Mouse (Mus musculus) v-Abl transformed pro-B cells (cell line): Measurements from ENCODE around the gene Hyal2.

ENCODE experiments used
- in situ Hi-C, 2 experiments: fragments of 400-800 bp; cut with MboI; formaldehyde crosslinking; loops; one replicate each; pipeline ENCODE4 v1.15.1; 2025; ENCODE audit not compliant: unreplicated experiment in 2 of 2

The Hyal2 gene

GRCm38 (mm10) chr9:107556346-107556745 is 11.4 kb upstream of the Hyal2 start:
- in situ Hi-C loops: loop anchor here in 1 of 2 experiments (25.0 kb wide), 1 partner anchor 1369 kb away; the partner anchor contains the start of gene Ppm1m

- in situ Hi-C loops: loop anchor here in 1 of 2 experiments (25.0 kb wide), 1 partner anchor 1376 kb away; the partner anchor contains the start of gene Ppm1m
Observed at GRCm38 (mm10) chr9:107563029-107563581, 4.6 kb upstream of the Hyal2 start, which contains the start of gene Tusc2. TSS of gene Tusc2 (plus strand) at chr9:107563255.

- in situ Hi-C loops: loop anchor here in 1 of 2 experiments (25.0 kb wide), 1 partner anchor 1378 kb away; the partner anchor contains the start of gene Ppm1m
Observed at GRCm38 (mm10) chr9:107565556-107565955, 2.2 kb upstream of the Hyal2 start.

GRCm38 (mm10) chr9:107566041-107566709 is 1.6 kb upstream of the Hyal2 start:
- in situ Hi-C loops: loop anchor here in 1 of 2 experiments (25.0 kb wide), 1 partner anchor 1379 kb away; the partner anchor contains the start of gene Ppm1m

- in situ Hi-C loops: loop anchor here in 1 of 2 experiments (25.0 kb wide), 1 partner anchor 1380 kb away; the partner anchor contains the start of gene Ppm1m
Observed at GRCm38 (mm10) chr9:107566855-107567254, 890 bp upstream of the Hyal2 start.

- in situ Hi-C loops: loop anchor here in 1 of 2 experiments (25.0 kb wide), 1 partner anchor 1381 kb away; the partner anchor contains the start of gene Ppm1m
Observed at GRCm38 (mm10) chr9:107568331-107569261, 851 bp downstream of the Hyal2 start.

- in situ Hi-C loops: loop anchor here in 1 of 2 experiments (25.0 kb wide), 1 partner anchor 1382 kb away; the partner anchor contains the start of gene Ppm1m
Observed at GRCm38 (mm10) chr9:107569270-107569669, 1.5 kb downstream of the Hyal2 start.

GRCm38 (mm10) chr9:107570016-107570415 is 2.3 kb downstream of the Hyal2 start:
- in situ Hi-C loops: loop anchor here in 1 of 2 experiments (25.0 kb wide), 1 partner anchor 1383 kb away; the partner anchor contains the start of gene Ppm1m

- in situ Hi-C loops: loop anchor here in 1 of 2 experiments (25.0 kb wide), 1 partner anchor 1384 kb away; the partner anchor contains the start of gene Ppm1m
Observed at GRCm38 (mm10) chr9:107570845-107571244, 3.1 kb downstream of the Hyal2 start.

GRCm38 (mm10) chr9:107571534-107572326 is 4.0 kb downstream of the Hyal2 start:
- in situ Hi-C loops: loop anchor here in 1 of 2 experiments (25.0 kb wide), 1 partner anchor 1384 kb away; the partner anchor contains the start of gene Ppm1m

- in situ Hi-C loops: loop anchor here in 1 of 2 experiments (25.0 kb wide), 1 partner anchor 1385 kb away; the partner anchor contains the start of gene Ppm1m
Observed at GRCm38 (mm10) chr9:107572327-107572662, 4.5 kb downstream of the Hyal2 start.

GRCm38 (mm10) chr9:107573774-107574173 is 6.0 kb downstream of the Hyal2 start:
- in situ Hi-C loops: loop anchor here in 1 of 2 experiments (25.0 kb wide), 1 partner anchor 1386 kb away; the partner anchor contains the start of gene Ppm1m

GRCm38 (mm10) chr9:107575579-107576356 is 8.0 kb downstream of the Hyal2 start:
- in situ Hi-C loops: no loop called here

GRCm38 (mm10) chr9:107576357-107577107 is 8.8 kb downstream of the Hyal2 start, which contains the start of gene Hyal1:
TSS of gene Hyal1 (plus strand) at chr9:107576927.
- in situ Hi-C loops: no loop called here

GRCm38 (mm10) chr9:107577871-107578270 is 10.1 kb downstream of the Hyal2 start:
- in situ Hi-C loops: no loop called here

GRCm38 (mm10) chr9:107578587-107578986 is 10.8 kb downstream of the Hyal2 start, which contains the start of gene Naa80:
TSS of gene Naa80 (plus strand) at chr9:107578887.
- in situ Hi-C loops: no loop called here

- in situ Hi-C loops: no loop called here
Observed at GRCm38 (mm10) chr9:107579023-107579900, 11.5 kb downstream of the Hyal2 start.
